Mouse (Mus musculus): ENCODE measurements around the gene Mtmr14.

DNA sequence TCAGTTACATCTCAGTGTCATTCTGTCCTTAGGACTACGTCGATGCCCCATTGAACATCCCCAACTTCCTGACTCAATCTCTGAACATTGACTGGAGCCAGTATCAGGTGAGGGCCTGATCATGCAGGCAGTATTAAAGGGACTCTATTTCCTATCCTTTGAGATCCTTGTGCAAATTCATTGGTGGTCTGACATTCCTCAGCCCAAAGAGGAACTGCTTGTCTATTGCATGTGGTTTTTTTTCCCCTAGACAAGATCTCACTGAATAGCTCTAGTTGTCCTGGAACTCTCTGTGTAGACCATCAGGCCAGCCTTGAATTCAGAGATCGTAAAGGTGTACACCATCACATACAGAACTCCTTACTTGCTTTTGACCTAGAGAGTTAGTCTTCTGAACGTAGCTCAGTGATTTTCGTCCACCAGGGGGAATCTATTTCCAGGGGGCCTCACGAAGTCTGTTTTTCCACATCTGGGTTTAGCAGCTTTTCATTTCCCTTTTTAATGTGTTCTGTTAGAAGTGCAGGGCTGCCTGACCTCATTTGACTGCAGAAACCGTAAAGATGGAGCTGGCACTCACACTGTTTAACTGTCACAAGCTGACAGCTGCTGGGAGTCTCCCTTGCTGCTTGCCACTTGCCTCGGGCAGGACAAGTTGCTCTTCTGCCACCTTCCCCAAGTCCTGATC, 23.7 kb downstream of the Mtmr14 start:
- TF ChIP-seq CTCF (IDR thresholded peaks at IDR 0.05; ENCODE audit: control insufficient read depth, insufficient read depth, insufficient replicate concordance, low read depth, low read length) (no peak), POLR2A (IDR thresholded peaks at IDR 0.05; ENCODE audit: control insufficient read depth, low read depth, low read length) (no peak)
